Mouse (Mus musculus) layer of hippocampus, adult 2 months (tissue): ENCODE results near the gene Katnb1. TPM values are rescaled to one million over a fixed set of nuclear protein-coding genes. Genes with fewer than 3 reads are reported as not detected.

Source experiments
- DNase-seq, 2 experiments: peaks; one replicate each; pipeline ENCODE4 v3.0.0; 2022; ENCODE audit warnings: low spot score in 2 of 2
- H3K27ac ChIP-seq: fragments of 200-600 bp; 2 replicates; pipeline ENCODE4 v1.8.1; 2022
- H3K4me3 ChIP-seq: fragments of 200-600 bp; 2 replicates; pipeline ENCODE4 v1.8.1; 2022; ENCODE audit warnings: mild to moderate bottlenecking
- CTCF ChIP-seq: fragments of 200-600 bp; conservative IDR thresholded peaks from 2 replicates; pipeline ENCODE4 v1.8.1; 2022; ENCODE audit warnings: antibody characterized with exemption, mild to moderate bottlenecking, moderate library complexity
- total RNA-seq, 2 experiments: library from RNA; stranded (reverse); gene quantifications; 2 replicates each; pipeline ENCODE4 v1.2.3; 2021

The Katnb1 gene
- total RNA-seq, 2 experiments from 2014 or later, result 33.9 to 45.9 TPM

GRCm38 (mm10) chr8:95146846-95147245 is 65.9 kb downstream of the Katnb1 start:
- DNase-seq, result no peak
- no peak; the same call in 1 of the 2 replicates for TF ChIP-seq CTCF

GRCm38 (mm10) chr8:95149426-95149825 is 68.4 kb downstream of the Katnb1 start:
- H3K4me3 ChIP-seq, result no peak overlapping the region
- DNase-seq, result no peak
- no peak overlapping the region for H3K27ac ChIP-seq
- TF ChIP-seq CTCF, result no peak

More at GRCm38 (mm10) chr8:95146846-95147245, 65.9 kb downstream of the Katnb1 start:
- Histone ChIP-seq H3K4me3 (no peak overlapping the region), H3K27ac (no peak overlapping the region)

- no peak for TF ChIP-seq CTCF
- H3K4me3 ChIP-seq, result no peak overlapping the region
- H3K27ac ChIP-seq, result no peak overlapping the region
- DNase-seq, result no peak
Measured at GRCm38 (mm10) chr8:95150608-95151007, 69.6 kb downstream of the Katnb1 start.

Other genes with a start within 250 kb of the Katnb1 start
- 10 to 100 TPM; 78.2 to 83.7 TPM for gene Coq9, start 242.9 kb upstream of the Katnb1 start, total RNA-seq
- 10 to 100 TPM; 60.9 to 67.2 TPM for gene Ciapin1, start 242.8 kb upstream of the Katnb1 start, total RNA-seq
- gene Polr2c, start 223.7 kb upstream of the Katnb1 start, total RNA-seq, result 10 to 100 TPM; 69.1 to 71.4 TPM
- 10 to 100 TPM; 24.1 to 26.4 TPM for gene Dok4, start 204.9 kb upstream of the Katnb1 start, total RNA-seq
- gene Ccdc102a, start 163.1 kb upstream of the Katnb1 start, total RNA-seq, result 1 to 10 TPM; 1.7 to 1.9 TPM
- not detected for gene Adgrg5, start 157.5 kb upstream of the Katnb1 start, total RNA-seq
- 10 to 100 TPM; 89.7 to 90.5 TPM for gene Adgrg1, start 106.4 kb upstream of the Katnb1 start, total RNA-seq
- gene Adgrg3, start 63.5 kb upstream of the Katnb1 start, total RNA-seq, result under 1 TPM; 0.18 to 0.34 TPM
- 1 to 10 TPM; 1.0 to 2.2 TPM for gene Drc7, start 26.1 kb upstream of the Katnb1 start, total RNA-seq
- 10 to 100 TPM; 61.1 to 61.2 TPM for gene Kifc3, start 121.6 kb downstream of the Katnb1 start, total RNA-seq
- gene Cngb1, start 225.4 kb downstream of the Katnb1 start, total RNA-seq, result under 1 TPM; 0.84 to 0.93 TPM
- under 1 TPM in 1 of 2 experiments, not detected in 1; 0.67 TPM for gene Tepp, start 229.4 kb downstream of the Katnb1 start, total RNA-seq